Mouse (Mus musculus) limb, embryonic 13.5 days (tissue): ENCODE results near the gene Depdc1b. TPM values are rescaled to one million over a fixed set of nuclear protein-coding genes. Genes with fewer than 3 reads are reported as not detected.

Experiments used
- ATAC-seq: fragments of 200-750 bp; cut with Nextera tagmentation; 2 replicates; pipeline ENCODE4 v1.8.0; 2017; ENCODE audit warnings: low read depth, moderate number of reproducible peaks, moderate TSS enrichment; ENCODE audit not compliant: low FRiP score
- H3K27ac ChIP-seq: fragments of 300-500 bp; sonication (generic); 2 replicates; pipeline ENCODE4 v1.5.1; 2015; ENCODE audit warnings: inconsistent platforms, mild to moderate bottlenecking, moderate library complexity
- H3K27me3 ChIP-seq: fragments of 300-500 bp; sonication (generic); 2 replicates; pipeline ENCODE4 v1.6.1; 2015; ENCODE audit warnings: mild to moderate bottlenecking, inconsistent platforms
- H3K36me3 ChIP-seq: fragments of 300-500 bp; sonication (generic); 2 replicates; pipeline ENCODE4 v1.6.1; 2015; ENCODE audit warnings: inconsistent platforms, mild to moderate bottlenecking, moderate library complexity
- H3K4me1 ChIP-seq: fragments of 300-500 bp; sonication (generic); 2 replicates; pipeline ENCODE4 v1.6.1; 2015; ENCODE audit warnings: inconsistent platforms
- H3K4me2 ChIP-seq: fragments of 300-500 bp; sonication (generic); replicated peaks from 2 replicates; pipeline ENCODE4 v1.6.1; 2015; ENCODE audit warnings: inconsistent platforms, mild to moderate bottlenecking, moderate library complexity
- H3K4me3 ChIP-seq: fragments of 300-500 bp; sonication (generic); 2 replicates; pipeline ENCODE4 v1.5.1; 2015; ENCODE audit warnings: moderate library complexity, mild to moderate bottlenecking, inconsistent platforms
- H3K9ac ChIP-seq: fragments of 300-500 bp; sonication (generic); 2 replicates; pipeline ENCODE4 v1.6.1; 2015; ENCODE audit warnings: mild to moderate bottlenecking, inconsistent platforms
- H3K9me3 ChIP-seq: fragments of 300-500 bp; sonication (generic); 2 replicates; pipeline ENCODE4 v1.6.1; 2016; ENCODE audit warnings: inconsistent platforms
- WGBS: fragments of 180-500 bp; shearing (Covaris S2); methylation state at CpG from one replicate; pipeline ENCODE4 v1.1.7; 2015; 5-methylcytosine and 5-hydroxymethylcytosine counted together
- polyA plus RNA-seq: library from polyadenylated mRNA; unstranded; fragments of >200 nt; fragmentation: Nextera tagmentation; extraction: Ambion mirVana; gene quantifications from 2 replicates; pipeline ENCODE4 v1.2.1, GENCODE M21; 2015

Depdc1b gene
- 9.7 and 10.8 TPM in 2 replicates for polyA plus RNA-seq

DNA sequence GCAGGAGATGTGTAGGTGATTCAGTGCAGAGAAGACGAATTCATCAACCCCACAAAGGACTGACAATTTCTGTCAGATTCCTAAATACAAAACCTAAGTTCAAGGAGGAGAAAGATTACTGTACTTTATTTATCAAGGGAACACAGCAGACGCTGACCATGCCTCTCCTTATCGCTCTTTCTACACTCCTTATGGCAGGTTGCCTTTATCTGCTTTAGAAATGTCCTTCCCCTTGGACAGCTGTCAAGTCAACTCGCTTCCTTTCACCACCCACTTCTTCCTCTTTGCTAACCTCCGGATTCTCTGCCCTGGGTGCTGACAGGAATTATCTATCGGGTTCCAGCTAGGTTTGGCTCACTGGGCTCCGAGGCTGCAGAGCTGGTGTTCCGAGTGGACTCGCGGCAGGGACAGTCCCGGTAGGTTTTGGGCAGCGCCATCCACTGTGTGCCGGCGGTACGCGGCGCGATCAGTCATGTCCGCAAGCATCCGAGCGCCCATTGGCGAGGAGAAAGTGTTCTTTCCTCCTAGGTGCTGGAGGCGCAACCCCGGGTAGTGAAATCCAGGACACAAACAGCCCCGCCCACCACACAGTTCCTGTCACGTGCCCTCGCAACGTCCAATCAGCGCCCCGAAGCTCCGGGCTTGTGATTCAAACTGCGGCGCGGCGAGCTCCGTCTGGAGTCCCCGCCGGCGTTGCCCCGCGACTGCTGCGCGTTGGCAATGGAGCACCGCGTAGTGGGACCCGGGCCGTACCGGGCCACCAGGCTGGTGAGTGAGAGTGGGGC lies at the start of gene Depdc1b:
Gene Depdc1b, plus strand, starts transcription at position 631 of the 785 bp plus-strand sequence.
- peak within 1 kb of the TSS; percentile 61; the same call in 1 of the 2 replicates for H3K27ac ChIP-seq
- no peaks in the 10 kb centered on the region for H3K27me3 ChIP-seq
- peak within 1 kb of the TSS; percentile 87 for H3K4me2 ChIP-seq
- H3K9me3 ChIP-seq, result no peaks in the 10 kb centered on the region
- peak within 1 kb of the TSS; percentile 63 for H3K4me3 ChIP-seq
- 2% methylated on average over 48 of the region's 48 CpGs for WGBS
- peaks cover 10% of the 10 kb centered on the region for H3K4me1 ChIP-seq
- H3K36me3 ChIP-seq, result no peaks in the 10 kb centered on the region
- peak within 1 kb of the TSS; percentile 81 for H3K9ac ChIP-seq
- peak; percentile 99 for ATAC-seq

DNA sequence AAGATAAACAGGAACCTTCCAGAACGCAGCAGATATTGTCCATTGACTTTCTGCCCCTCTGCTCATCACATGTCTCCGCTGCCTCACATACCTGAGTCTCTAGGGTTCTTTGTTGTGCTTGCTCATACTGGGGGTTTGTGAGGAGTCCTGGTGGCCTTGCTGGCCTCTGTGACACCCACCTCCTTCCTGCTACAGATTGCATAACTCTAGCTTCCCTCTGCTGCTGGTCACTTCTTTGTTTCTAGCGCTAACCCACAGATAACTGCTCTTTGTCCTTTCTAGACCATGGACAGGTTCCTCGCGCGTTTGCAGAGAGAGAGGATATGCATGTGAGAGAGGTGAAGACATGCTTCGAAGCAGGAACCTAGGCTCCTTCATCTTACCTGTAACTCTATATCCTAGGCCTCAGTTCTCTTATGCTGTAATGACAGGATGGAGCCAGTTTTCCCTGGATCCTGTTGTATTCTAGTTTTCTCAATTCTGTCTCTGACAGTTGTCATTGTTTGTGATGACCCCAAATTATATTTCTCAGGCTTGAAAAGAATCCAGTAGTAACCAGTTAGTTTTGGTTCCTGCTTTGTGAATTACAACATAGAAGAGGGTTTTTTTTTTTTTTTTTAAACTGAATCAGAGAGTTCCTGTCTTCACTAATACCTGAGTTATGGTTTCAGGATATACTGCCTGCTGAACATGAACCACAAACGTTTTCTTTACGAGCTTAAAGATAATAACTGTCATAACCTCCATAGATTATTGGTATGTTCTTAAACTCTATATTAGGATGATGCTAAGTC lies 48.1 kb upstream of the Depdc1b start:
- H3K4me1 ChIP-seq, result peaks cover 20% of the 10 kb centered on the region
- no peak for ATAC-seq
- H3K27ac ChIP-seq, result no peak overlapping the region
- H3K4me2 ChIP-seq, result no peak overlapping the region
- no peaks in the 10 kb centered on the region for H3K9me3 ChIP-seq
- H3K27me3 ChIP-seq, result no peaks in the 10 kb centered on the region
- no peak overlapping the region for H3K4me3 ChIP-seq
- no peaks in the 10 kb centered on the region for H3K36me3 ChIP-seq
- no peak overlapping the region for H3K9ac ChIP-seq
- 75% methylated on average over 9 of the region's 9 CpGs for WGBS

GRCm38 (mm10) chr13:108271458-108272148 lies 44.5 kb upstream of the Depdc1b start:
- no peaks in the 10 kb centered on the region for H3K36me3 ChIP-seq
- WGBS, result 19% methylated on average over 7 of the region's 7 CpGs
- no peak overlapping the region for H3K4me3 ChIP-seq
- no peaks in the 10 kb centered on the region for H3K27me3 ChIP-seq
- H3K27ac ChIP-seq, result no peak overlapping the region
- no peak overlapping the region for H3K4me2 ChIP-seq
- ATAC-seq, result no peak
- no peak overlapping the region for H3K9ac ChIP-seq
- H3K4me1 ChIP-seq, result peaks cover 19% of the 10 kb centered on the region
- no peaks in the 10 kb centered on the region for H3K9me3 ChIP-seq

DNA sequence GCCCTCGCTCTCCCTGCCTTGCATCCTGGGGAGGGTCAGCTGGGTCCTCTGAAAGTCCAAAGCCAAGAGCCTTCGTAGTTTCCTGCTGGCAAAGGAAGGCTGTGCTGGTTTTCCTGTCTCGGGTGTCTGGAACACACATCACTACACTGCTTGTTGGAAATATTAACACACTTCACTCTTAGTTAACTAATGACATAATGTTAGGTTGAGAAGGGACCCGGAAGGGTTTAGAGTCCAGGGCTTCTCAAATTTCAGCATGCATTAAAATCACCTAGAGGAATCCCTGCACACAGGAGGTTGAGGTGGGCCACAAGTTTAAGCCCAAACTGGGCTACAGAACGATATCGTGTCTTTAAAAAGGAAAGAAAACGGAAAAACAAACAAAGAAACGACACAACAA lies 43.8 kb upstream of the Depdc1b start:
- Histone ChIP-seq H3K4me2 (peak overlapping the region; percentile 56), H3K27ac (no peak overlapping the region), H3K9ac (no peak overlapping the region), H3K4me1 (peaks cover 19% of the 10 kb centered on the region), H3K9me3 (no peaks in the 10 kb centered on the region), H3K27me3 (no peaks in the 10 kb centered on the region), H3K36me3 (no peaks in the 10 kb centered on the region), H3K4me3 (no peak overlapping the region)
- ATAC-seq, result 0 out of 2 replicates have a peak, but pooled peaks have one; percentile 30
- WGBS, result 40% methylated on average over 8 of the region's 8 CpGs

- 33% methylated on average over 15 of the region's 15 CpGs for WGBS
- no peak overlapping the region for H3K27ac ChIP-seq
- H3K4me1 ChIP-seq, result peaks cover 19% of the 10 kb centered on the region
- no peak overlapping the region for H3K9ac ChIP-seq
- no peaks in the 10 kb centered on the region for H3K9me3 ChIP-seq
- H3K36me3 ChIP-seq, result no peaks in the 10 kb centered on the region
- peak overlapping the region; percentile 56 for H3K4me2 ChIP-seq
- H3K4me3 ChIP-seq, result 0 out of 2 replicates have a peak overlapping the region, but pooled peaks have one; percentile 7
- peak; percentile 25; the same call in 1 of the 2 replicates for ATAC-seq
- no peaks in the 10 kb centered on the region for H3K27me3 ChIP-seq
Observed at GRCm38 (mm10) chr13:108273034-108273433, 43.1 kb upstream of the Depdc1b start.

GRCm38 (mm10) chr13:108273456-108273855 lies 42.7 kb upstream of the Depdc1b start:
- Histone ChIP-seq H3K27ac (no peak overlapping the region), H3K4me2 (peak overlapping the region; percentile 56)
- WGBS, result 24% methylated on average over 5 of the region's 5 CpGs

DNA sequence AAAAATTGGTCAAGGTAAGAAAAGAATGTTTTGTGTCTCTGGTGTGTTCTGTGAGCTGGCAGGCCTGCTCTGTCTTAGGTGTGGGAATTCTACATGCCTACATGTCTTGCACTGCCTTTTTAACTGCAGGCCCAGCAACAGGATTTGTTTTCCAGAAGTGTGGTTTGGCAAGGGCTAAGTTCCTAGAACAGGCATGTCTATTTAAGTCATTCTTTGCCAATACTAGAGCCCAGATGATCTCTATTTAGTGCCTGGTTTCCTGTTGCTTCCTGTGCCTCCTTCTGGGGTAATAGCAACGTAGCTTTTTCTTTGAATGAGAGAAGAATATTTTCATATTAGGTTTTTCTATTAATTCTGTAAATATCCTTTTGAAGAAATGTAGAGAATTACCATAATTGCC lies 39.6 kb upstream of the Depdc1b start:
- H3K4me3 ChIP-seq, result no peak overlapping the region
- no peak overlapping the region for H3K4me2 ChIP-seq
- no peak overlapping the region for H3K9ac ChIP-seq
- 13% methylated on average over 1 of the region's 1 CpGs for WGBS
- H3K36me3 ChIP-seq, result no peaks in the 10 kb centered on the region
- H3K27me3 ChIP-seq, result no peaks in the 10 kb centered on the region
- ATAC-seq, result no peak
- H3K27ac ChIP-seq, result no peak overlapping the region
- no peaks in the 10 kb centered on the region for H3K9me3 ChIP-seq
- peaks cover 19% of the 10 kb centered on the region for H3K4me1 ChIP-seq

More at GRCm38 (mm10) chr13:108273456-108273855, 42.7 kb upstream of the Depdc1b start:
- H3K4me3 ChIP-seq, result 0 out of 2 replicates have a peak overlapping the region, but pooled peaks have one; percentile 7
- H3K36me3 ChIP-seq, result no peaks in the 10 kb centered on the region
- H3K9ac ChIP-seq, result no peak overlapping the region
- H3K27me3 ChIP-seq, result no peaks in the 10 kb centered on the region
- peaks cover 19% of the 10 kb centered on the region for H3K4me1 ChIP-seq
- no peak for ATAC-seq
- H3K9me3 ChIP-seq, result no peaks in the 10 kb centered on the region

- Histone ChIP-seq H3K4me1 (peaks cover 11% of the 10 kb centered on the region), H3K4me3 (no peak overlapping the region), H3K36me3 (no peaks in the 10 kb centered on the region), H3K9me3 (no peaks in the 10 kb centered on the region), H3K27me3 (no peaks in the 10 kb centered on the region), H3K9ac (no peak overlapping the region), H3K4me2 (no peak overlapping the region), H3K27ac (no peak overlapping the region)
- WGBS, result 75% methylated on average over 7 of the region's 7 CpGs
- ATAC-seq, result no peak
Observed at GRCm38 (mm10) chr13:108277320-108277719, 38.8 kb upstream of the Depdc1b start.

GRCm38 (mm10) chr13:108278592-108278991 lies 37.5 kb upstream of the Depdc1b start:
- 41% methylated on average over 6 of the region's 6 CpGs for WGBS
- Histone ChIP-seq H3K9me3 (no peaks in the 10 kb centered on the region), H3K4me3 (no peak overlapping the region), H3K27ac (no peak overlapping the region), H3K4me1 (no peaks in the 10 kb centered on the region), H3K27me3 (no peaks in the 10 kb centered on the region), H3K4me2 (no peak overlapping the region), H3K36me3 (no peaks in the 10 kb centered on the region), H3K9ac (no peak overlapping the region)
- ATAC-seq, result no peak

- no peaks in the 10 kb centered on the region for H3K36me3 ChIP-seq
- no peaks in the 10 kb centered on the region for H3K9me3 ChIP-seq
- no peak for ATAC-seq
- WGBS, result 89% methylated on average over 2 of the region's 2 CpGs
- no peaks in the 10 kb centered on the region for H3K4me1 ChIP-seq
- no peak overlapping the region for H3K4me3 ChIP-seq
- no peaks in the 10 kb centered on the region for H3K27me3 ChIP-seq
- no peak overlapping the region for H3K27ac ChIP-seq
- no peak overlapping the region for H3K9ac ChIP-seq
- no peak overlapping the region for H3K4me2 ChIP-seq
Observed at GRCm38 (mm10) chr13:108284312-108284711, 31.8 kb upstream of the Depdc1b start.

DNA sequence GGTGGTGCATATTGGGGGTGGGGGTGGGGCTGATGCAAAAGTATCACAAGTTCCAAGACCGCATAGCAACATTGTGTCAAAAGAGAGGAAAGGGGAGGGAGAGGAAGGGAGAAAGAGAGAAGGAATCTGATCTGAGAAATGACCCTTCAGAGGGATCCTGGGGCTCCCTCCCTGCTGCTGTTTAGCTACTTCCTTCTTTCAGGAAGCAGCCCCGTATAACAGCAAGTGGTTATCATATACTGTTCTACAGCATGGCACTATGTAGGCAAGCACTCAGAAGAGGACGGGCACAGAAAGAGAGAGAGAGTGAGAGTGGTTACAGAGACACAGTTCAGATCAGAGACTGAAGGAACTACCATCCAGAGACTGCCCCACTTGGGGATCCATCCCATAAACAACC lies 28.2 kb upstream of the Depdc1b start:
- Histone ChIP-seq H3K9ac (no peak overlapping the region), H3K4me1 (no peaks in the 10 kb centered on the region), H3K27ac (no peak overlapping the region), H3K36me3 (no peaks in the 10 kb centered on the region), H3K4me3 (no peak overlapping the region), H3K4me2 (no peak overlapping the region), H3K27me3 (no peaks in the 10 kb centered on the region), H3K9me3 (no peaks in the 10 kb centered on the region)
- ATAC-seq, result no peak
- 49% methylated on average over 3 of the region's 3 CpGs for WGBS

DNA sequence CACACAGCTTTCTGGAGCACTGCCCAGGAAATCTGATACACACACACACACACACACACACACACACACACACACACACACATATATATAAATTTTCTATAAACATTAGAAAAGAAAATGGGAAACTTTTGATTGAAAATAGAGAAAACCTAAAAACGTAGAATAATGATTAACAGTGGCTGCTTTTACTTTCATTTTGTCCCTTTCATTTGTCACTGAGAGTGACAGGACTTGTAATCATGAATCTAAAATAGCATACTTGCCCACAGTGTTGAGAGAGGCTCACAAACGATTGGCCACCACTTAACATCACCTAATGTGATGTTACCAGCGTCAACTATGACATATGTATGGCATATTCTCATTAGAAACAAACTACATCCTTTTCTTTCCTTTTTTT lies 26.7 kb upstream of the Depdc1b start:
- H3K4me1 ChIP-seq, result no peaks in the 10 kb centered on the region
- H3K4me3 ChIP-seq, result no peak overlapping the region
- H3K9ac ChIP-seq, result no peak overlapping the region
- H3K27ac ChIP-seq, result no peak overlapping the region
- no peaks in the 10 kb centered on the region for H3K27me3 ChIP-seq
- H3K4me2 ChIP-seq, result no peak overlapping the region
- no peaks in the 10 kb centered on the region for H3K36me3 ChIP-seq
- H3K9me3 ChIP-seq, result no peaks in the 10 kb centered on the region
- 80% methylated on average over 3 of the region's 3 CpGs for WGBS
- ATAC-seq, result no peak
